12 mouse cellular contexts compared by ENCODE assay signal in the genomic region with DNA sequence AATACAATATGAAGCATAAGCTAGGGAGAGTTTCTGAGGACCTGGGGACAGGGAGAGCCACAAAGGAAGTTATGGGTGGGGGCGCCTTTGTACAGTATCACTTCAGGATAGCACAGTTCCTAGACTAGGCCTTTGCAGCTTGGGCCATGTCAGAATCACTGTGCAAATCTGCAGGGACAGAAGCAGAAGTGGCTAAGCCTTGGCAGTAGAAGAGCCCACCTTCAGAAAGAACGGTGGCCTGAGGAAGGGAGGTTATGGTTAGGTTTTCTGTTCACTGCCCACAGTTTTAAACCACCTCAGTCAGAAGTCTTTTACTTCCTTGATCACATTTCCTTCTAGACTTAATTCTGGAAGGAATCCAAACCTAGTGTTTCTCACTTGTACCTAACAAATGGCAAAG. TPM values are rescaled to one million over a fixed set of nuclear protein-coding genes. Genes with fewer than 3 reads are reported as not detected.
DNase-seq lines count a peak whose midpoint lies in the region; ATAC-seq lines count a peak whose summit lies in the region.
"Had no signal": no experiment of that assay in that cellular context is flagged by ENCODE, and none has a peak within 500 bp of the region (broad histone marks: within the 10 kb centered on the region; RNA-seq: fewer than 3 reads in every experiment).

No protein-coding gene starts in this region.

- no peak for ATAC-seq in hindbrain, embryonic 14.5 days (ENCODE audit: low FRiP score)
- ATAC-seq in hindbrain, embryonic 11.5 days (ENCODE audit: low FRiP score) = no peak
- no peak for ATAC-seq in neural tube, embryonic 13.5 days (ENCODE audit: low read depth)
- peak; percentile 39 for ATAC-seq in inflammation-experienced regulatory T-cells, adult 6 months
- ATAC-seq in stomach, embryonic 16.5 days (ENCODE audit: insufficient read depth, low FRiP score) = no peak
- ATAC-seq: lung, postnatal 0 days had no signal

- no peak overlapping the region for H3K4me2 ChIP-seq in hindbrain, embryonic 14.5 days (replicated peaks)
- H3K4me2 ChIP-seq in hindbrain, embryonic 11.5 days (replicated peaks; ENCODE audit: low read depth, low read length) = no peak overlapping the region
- no peak overlapping the region for H3K4me2 ChIP-seq in neural tube, embryonic 13.5 days
- H3K4me2 ChIP-seq in stomach, embryonic 16.5 days (ENCODE audit: low read depth, low read length) = no peak overlapping the region

- no peaks in the 10 kb centered on the region for H3K27me3 ChIP-seq in hindbrain, embryonic 14.5 days (ENCODE audit: control insufficient read depth, insufficient read depth, low read length)
- H3K27me3 ChIP-seq in hindbrain, embryonic 11.5 days (ENCODE audit: control insufficient read depth, insufficient read depth, low read length) = no peaks in the 10 kb centered on the region
- H3K27me3 ChIP-seq in neural tube, embryonic 13.5 days = no peaks in the 10 kb centered on the region
- H3K27me3 ChIP-seq in stomach, embryonic 16.5 days (ENCODE audit: control insufficient read depth, insufficient read depth, low read length) = no peaks in the 10 kb centered on the region

- H3K9ac ChIP-seq in hindbrain, embryonic 14.5 days = no peak overlapping the region
- H3K9ac ChIP-seq in hindbrain, embryonic 11.5 days (ENCODE audit: low read depth, low read length) = no peak overlapping the region
- no peak overlapping the region for H3K9ac ChIP-seq in neural tube, embryonic 13.5 days
- H3K9ac ChIP-seq in stomach, embryonic 16.5 days (ENCODE audit: low read length) = no peak overlapping the region

- no peaks in the 10 kb centered on the region for H3K9me3 ChIP-seq in hindbrain, embryonic 14.5 days (ENCODE audit: control insufficient read depth, low read length)
- H3K9me3 ChIP-seq in hindbrain, embryonic 11.5 days (ENCODE audit: control insufficient read depth, low read length) = no peaks in the 10 kb centered on the region
- H3K9me3 ChIP-seq in neural tube, embryonic 13.5 days = no peaks in the 10 kb centered on the region
- no peaks in the 10 kb centered on the region for H3K9me3 ChIP-seq in stomach, embryonic 16.5 days (replicated peaks; ENCODE audit: control insufficient read depth, low read length)

- peak overlapping the region; percentile 70 for H3K27ac ChIP-seq in hindbrain, embryonic 14.5 days
- H3K27ac ChIP-seq in hindbrain, embryonic 11.5 days (ENCODE audit: low read depth, low read length) = no peak overlapping the region
- peak overlapping the region; percentile 42; the same call in 1 of the 2 replicates for H3K27ac ChIP-seq in neural tube, embryonic 13.5 days (replicated peaks)
- H3K27ac ChIP-seq in stomach, embryonic 16.5 days (ENCODE audit: low read length) = peak overlapping the region; percentile 36; the same call in 1 of the 2 replicates

- H3K36me3 ChIP-seq in hindbrain, embryonic 14.5 days (replicated peaks; ENCODE audit: control insufficient read depth, insufficient read depth) = no peaks in the 10 kb centered on the region
- no peaks in the 10 kb centered on the region for H3K36me3 ChIP-seq in hindbrain, embryonic 11.5 days (ENCODE audit: control insufficient read depth, insufficient read depth, low read length)
- H3K36me3 ChIP-seq in neural tube, embryonic 13.5 days = no peaks in the 10 kb centered on the region
- no peaks in the 10 kb centered on the region for H3K36me3 ChIP-seq in stomach, embryonic 16.5 days (ENCODE audit: control insufficient read depth, insufficient read depth, low read length)

- peaks cover 19% of the 10 kb centered on the region; the same call in 1 of the 2 replicates for H3K4me1 ChIP-seq in hindbrain, embryonic 14.5 days (replicated peaks; ENCODE audit: control insufficient read depth, insufficient read depth, low read length)
- no peaks in the 10 kb centered on the region for H3K4me1 ChIP-seq in hindbrain, embryonic 11.5 days (replicated peaks; ENCODE audit: control insufficient read depth, insufficient read depth, low read length)
- peaks cover 36% of the 10 kb centered on the region for H3K4me1 ChIP-seq in neural tube, embryonic 13.5 days (replicated peaks)
- H3K4me1 ChIP-seq in stomach, embryonic 16.5 days (ENCODE audit: control insufficient read depth, insufficient read depth, low read length) = peaks cover 18% of the 10 kb centered on the region

- DNase-seq in hindbrain, embryonic 14.5 days (ENCODE audit: low spot score) = no peak
- DNase-seq in hindbrain, embryonic 11.5 days (ENCODE audit: low spot score) = no peak
- no peak for DNase-seq in neural tube, embryonic 10.5 days (ENCODE audit: extremely low spot score, low spot score)
- no peak for DNase-seq in cerebellum, postnatal 25 days
- DNase-seq in right cerebral cortex, adult 2 months (ENCODE audit: low spot score in 2 of 2) = no peak
- DNase-seq: adrenal gland, postnatal 36 days; retina, postnatal 1 day; thymus, postnatal 14 days had no signal

- WGBS in hindbrain, embryonic 14.5 days = 87% methylated on average over 2 of the region's 2 CpGs
- 87% methylated on average over 2 of the region's 2 CpGs for WGBS in hindbrain, embryonic 11.5 days
- WGBS in neural tube, embryonic 13.5 days = 92% methylated on average over 2 of the region's 2 CpGs
- WGBS in stomach, embryonic 16.5 days = 80% methylated on average over 2 of the region's 2 CpGs

- H3K4me3 ChIP-seq in hindbrain, embryonic 14.5 days (replicated peaks; ENCODE audit: low read length) = no peak overlapping the region
- H3K4me3 ChIP-seq in hindbrain, embryonic 11.5 days (ENCODE audit: low read depth, low read length) = no peak overlapping the region
- H3K4me3 ChIP-seq in neural tube, embryonic 13.5 days = no peak overlapping the region
- H3K4me3 ChIP-seq in stomach, embryonic 16.5 days (replicated peaks; ENCODE audit: low read length) = no peak overlapping the region

RNA-seq across cellular contexts. Expression of gene Reps1, which starts 15.0 kb away (rescaled TPM):
- polyA plus RNA-seq in hindbrain, embryonic 14.5 days (2014; fragmentation: Nextera tagmentation; extraction: Ambion mirVana) = 22.5 and 25.2 TPM in 2 replicates
- 24.6 and 29.7 TPM in 2 replicates for polyA plus RNA-seq in hindbrain, embryonic 11.5 days (2014; fragmentation: Nextera tagmentation; extraction: Ambion mirVana)
- 16.7 and 22.3 TPM in 2 replicates for polyA plus RNA-seq in neural tube, embryonic 13.5 days (2015; fragmentation: Nextera tagmentation; extraction: Ambion mirVana)
- 10 to 100 TPM; 23.5 to 57.7 (median 36.7) TPM for polyA plus RNA-seq in inflammation-experienced regulatory T-cells, adult 6 months (2017; shearing (Covaris generic))
- polyA plus RNA-seq in stomach, embryonic 16.5 days (2015; fragmentation: Nextera tagmentation; extraction: Ambion mirVana) = 9.0 and 10.3 TPM in 2 replicates

RNA-seq across cellular contexts. Expression of gene Abracl, which starts 47.5 kb away (rescaled TPM):
- polyA plus RNA-seq in hindbrain, embryonic 14.5 days (2014; fragmentation: Nextera tagmentation; extraction: Ambion mirVana) = 50.7 and 70.4 TPM in 2 replicates
- polyA plus RNA-seq in hindbrain, embryonic 11.5 days (2014; fragmentation: Nextera tagmentation; extraction: Ambion mirVana) = 220 and 223 TPM in 2 replicates
- polyA plus RNA-seq in neural tube, embryonic 13.5 days (2015; fragmentation: Nextera tagmentation; extraction: Ambion mirVana) = 99.0 and 103 TPM in 2 replicates
- polyA plus RNA-seq in inflammation-experienced regulatory T-cells, adult 6 months (2017; shearing (Covaris generic)) = 100 to 1,000 TPM; 410 to 733 (median 423) TPM
- 154 and 192 TPM in 2 replicates for polyA plus RNA-seq in stomach, embryonic 16.5 days (2015; fragmentation: Nextera tagmentation; extraction: Ambion mirVana)
